Mouse (Mus musculus) right cerebral cortex, postnatal 25 days (tissue): ENCODE measurements around the gene Epn1.

ENCODE experiments used
- DNase-seq: peaks from one replicate; pipeline ENCODE4 v3.0.0; 2022

Epn1 gene

DNA sequence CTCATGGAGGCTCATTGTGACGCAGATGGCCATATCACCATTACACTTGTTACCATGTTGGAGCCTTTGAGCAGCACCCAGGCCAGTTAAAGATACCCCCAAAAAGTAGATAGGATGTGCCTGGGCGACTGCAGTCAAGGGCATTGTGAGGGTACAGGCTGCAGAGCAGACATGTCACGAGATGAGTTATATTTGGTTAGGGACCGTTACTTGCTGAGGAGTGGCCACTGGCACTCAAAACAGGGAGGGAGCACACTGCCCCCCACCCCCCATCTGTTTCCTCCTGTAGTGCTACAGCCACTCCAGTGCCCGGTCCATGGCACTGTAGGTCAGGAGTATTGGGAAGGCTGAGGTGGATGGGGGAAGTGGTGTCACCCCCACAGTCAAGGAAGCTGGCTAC, 18.7 kb downstream of the Epn1 start:
- DNase-seq, result no peak

DNA sequence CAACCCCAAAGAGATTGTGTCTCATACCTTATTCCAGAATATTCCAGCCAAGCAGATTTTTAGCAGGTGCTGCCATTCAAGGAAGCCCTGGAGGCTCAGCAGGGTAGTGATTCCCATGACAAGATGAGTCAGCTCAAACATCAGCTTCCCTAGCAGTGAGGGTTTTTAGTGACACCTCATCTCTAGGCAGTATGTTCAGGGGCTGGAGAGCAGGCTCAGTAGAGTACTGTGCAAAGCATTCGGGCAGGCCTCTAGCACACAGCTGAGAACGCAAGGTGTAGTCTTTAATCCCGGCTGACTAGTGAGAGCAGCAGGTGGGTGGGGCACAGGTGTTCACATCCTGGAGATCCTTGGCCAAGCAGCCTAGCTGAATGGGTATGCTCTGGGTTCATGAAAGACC, 19.8 kb downstream of the Epn1 start:
- no peak for DNase-seq

DNA sequence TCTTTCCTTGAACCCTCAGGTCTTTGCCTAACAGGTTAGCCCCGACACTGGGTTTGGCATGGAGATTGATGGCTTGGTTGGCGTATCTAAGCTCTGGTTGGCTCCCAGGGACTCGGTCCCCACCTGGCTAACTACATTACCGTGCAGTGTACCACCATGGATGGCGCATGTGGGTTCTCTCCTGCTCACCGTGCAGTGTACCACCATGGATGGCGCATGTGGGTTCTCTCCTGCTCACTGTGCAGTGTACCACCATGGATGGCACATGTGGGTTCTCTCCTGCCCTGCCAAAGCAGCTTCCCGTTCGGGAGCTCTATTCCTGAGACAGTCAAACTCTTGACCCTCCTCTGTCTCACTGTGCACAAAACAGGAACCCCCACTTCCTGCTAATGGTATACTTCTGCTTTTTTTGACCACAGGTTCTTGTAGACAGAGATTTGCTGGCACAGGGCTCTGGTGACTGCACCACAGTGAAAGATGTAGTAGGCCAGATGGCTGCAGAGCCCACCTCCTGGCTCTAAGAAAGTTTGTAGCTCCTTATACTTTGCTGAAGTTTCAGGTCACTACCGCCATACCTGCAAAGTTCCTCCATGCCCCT, 21.1 kb downstream of the Epn1 start:
- no peak for DNase-seq

DNA sequence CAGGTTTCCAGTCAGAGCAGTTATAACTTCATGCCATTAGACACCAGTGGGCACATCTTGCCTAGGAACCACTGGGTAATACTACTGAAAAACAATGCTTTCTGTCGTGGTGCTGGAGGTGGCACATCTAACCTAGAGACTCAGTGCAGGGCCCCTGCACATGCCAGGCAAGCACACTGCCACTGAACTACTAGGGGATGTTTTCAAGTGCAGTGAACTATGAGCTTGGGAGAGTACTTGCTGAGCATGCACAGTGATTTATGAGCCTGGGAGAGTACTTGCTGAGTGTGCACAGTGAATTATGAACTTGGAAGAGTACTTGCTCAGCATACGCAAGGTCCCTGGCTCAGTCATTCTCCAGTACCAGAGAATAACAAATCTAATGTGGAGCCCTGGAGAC, 22.5 kb downstream of the Epn1 start:
- no peak for DNase-seq

DNA sequence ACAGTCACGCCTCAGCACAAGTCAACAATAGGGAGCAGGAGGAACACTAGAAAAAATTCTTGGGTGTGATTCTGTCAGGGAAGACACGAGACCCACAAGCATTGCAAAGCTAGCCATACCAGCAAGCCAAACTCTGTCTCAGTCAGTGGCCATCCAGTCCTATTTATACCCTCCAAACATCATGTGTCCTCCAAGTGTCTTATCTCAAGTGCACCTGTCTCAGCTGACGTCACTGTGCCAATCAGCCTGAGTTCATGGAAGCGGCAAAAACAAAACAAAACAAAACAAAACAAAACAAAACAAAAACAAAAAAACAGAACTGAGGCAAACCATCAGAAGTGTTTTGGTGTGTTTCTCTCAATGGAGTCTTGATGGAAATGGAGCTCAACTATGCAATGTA, 28.2 kb downstream of the Epn1 start:
- no peak for DNase-seq

DNA sequence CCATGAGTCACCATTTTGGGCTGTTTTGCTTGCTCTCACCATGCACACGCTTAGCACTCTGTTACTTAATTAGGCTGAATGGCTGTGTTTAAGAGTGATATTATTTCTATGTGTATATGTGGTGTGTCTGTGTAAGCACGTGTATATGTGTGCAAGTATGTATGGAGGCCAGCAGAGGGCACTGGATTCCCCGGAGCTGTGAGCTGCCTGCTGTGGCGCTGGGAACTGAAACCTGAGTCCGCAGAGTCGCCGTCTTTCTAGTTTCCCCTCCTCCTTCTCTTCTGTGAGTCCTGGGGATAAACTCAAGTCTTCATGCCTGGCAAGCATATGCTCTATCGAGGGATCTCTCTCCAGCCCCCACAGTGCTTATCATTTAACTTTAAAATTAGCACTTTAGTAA, 29.3 kb downstream of the Epn1 start:
- DNase-seq, result no peak

DNA sequence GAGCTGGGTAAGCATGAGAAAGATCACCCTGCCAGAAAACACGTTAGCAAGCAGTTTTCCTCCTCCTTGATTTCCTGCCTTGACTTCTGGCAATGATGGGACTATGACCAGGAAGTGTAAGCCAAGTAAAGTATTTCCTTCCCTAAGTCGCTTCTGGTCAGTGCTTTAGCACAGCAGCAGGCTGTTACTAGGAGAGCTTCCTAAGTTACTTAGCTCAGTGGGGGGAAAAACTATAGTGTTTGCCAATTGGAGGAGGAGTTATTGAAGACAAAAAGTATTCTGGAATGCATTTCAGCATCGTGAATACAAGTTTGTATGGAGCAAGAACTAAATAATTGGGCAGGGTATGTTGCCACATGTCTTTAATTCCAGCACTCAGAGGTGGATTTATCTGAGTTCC, 32.7 kb downstream of the Epn1 start:
- DNase-seq, result no peak

DNA sequence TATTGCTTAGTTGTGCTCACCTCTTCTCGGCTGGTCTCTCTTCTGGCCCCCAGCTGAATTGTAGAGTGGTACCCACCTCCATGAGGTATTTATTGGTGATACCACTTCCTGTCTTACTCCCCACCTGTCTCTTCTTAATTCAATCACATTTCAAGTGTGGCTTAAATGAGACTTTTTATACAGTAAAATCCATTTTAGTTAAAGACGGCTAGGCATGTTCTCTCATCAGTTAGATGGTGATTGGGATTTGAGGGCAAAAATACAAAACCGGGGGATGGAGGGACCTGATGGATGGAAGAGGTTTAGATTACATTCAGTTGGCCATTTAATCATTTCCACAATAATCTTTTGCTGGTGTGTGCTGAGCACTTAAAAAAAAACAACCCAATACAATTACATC, 36.8 kb downstream of the Epn1 start, which contains the start of gene Rfpl4:
Gene Rfpl4, minus strand, starts transcription at position 101 of the 400 bp plus-strand sequence.
- no peak for DNase-seq

DNA sequence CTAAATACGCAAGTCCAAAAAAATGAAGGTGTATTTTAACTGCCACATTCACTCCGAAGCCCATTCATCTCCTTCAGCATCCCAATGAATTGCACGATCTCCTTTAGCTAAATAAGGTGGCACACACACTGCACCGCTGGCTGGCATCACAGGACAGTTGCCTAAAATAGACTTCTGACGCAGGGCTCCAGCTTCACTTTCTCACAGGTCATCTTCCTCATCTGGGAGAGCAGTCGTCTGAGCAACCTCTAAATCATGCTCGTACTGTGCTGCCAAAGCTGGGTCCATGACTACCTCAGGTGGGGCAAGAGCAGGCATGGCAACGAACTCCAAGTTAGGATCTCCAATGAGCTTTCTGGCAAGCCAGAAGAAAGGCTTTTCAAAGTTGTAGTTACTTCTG, 45.0 kb downstream of the Epn1 start:
- DNase-seq, result no peak

DNA sequence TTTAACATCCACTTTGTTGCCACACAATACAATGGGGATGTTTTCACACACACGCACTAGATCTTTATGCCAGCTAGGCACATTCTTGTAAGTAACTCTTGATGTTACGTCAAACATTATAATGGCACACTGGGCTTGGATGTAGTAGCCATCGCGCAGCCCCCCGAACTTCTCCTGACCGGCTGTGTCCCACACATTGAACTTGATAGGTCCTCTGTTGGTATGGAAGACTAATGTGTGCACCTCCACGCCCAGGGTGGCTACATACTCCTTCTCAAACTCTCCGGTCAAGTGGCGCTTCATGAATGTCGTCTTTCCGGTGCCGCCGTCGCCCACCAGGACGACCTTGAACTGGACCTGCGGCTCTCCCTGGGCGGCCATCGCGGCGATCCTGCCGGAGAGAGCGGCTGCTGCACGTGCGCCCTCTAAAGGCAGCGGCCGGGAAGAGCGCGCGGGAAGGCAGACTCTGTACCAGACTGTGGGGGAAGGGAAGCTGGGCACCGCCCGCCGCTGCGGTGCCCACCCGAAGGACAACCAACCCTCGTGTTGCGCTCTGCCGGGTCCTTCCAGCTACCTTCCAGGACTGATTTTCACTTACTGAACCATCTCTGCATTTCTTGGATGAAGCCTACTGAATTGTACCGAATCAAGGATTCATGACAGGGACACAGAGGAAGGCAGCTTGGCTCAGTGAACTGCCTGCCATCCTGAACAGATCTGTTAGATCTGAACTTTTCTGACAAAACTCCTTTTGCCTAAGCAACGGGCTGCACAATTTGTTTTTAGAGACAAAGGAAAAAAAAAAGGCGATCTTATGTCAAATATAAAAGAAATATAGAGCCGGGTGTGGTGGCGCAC, 45.7 kb downstream of the Epn1 start, which contains the start of gene Rasl2-9:
Gene Rasl2-9, minus strand, starts transcription at position 402 of the 858 bp plus-strand sequence.
- DNase-seq, result peak; percentile 84
